Mouse (Mus musculus) midbrain, embryonic 14.5 days (tissue): ENCODE results near the gene Hlcs. TPM values are rescaled to one million over a fixed set of nuclear protein-coding genes. Genes with fewer than 3 reads are reported as not detected.

Experiments
- ATAC-seq: fragments of 200-750 bp; cut with Nextera tagmentation; 2 replicates; pipeline ENCODE4 v1.8.0; 2017; ENCODE audit warnings: moderate number of reproducible peaks, moderate library complexity; ENCODE audit not compliant: low FRiP score, low TSS enrichment
- DNase-seq: peaks from one replicate; pipeline ENCODE4 v3.0.0-alpha.2; 2015
- H3K27ac ChIP-seq: fragments of 300-500 bp; sonication (generic); replicated peaks from 2 replicates; pipeline ENCODE4 v1.5.1; 2014; ENCODE audit warnings: mild to moderate bottlenecking, low read depth, low read length, moderate library complexity
- H3K27me3 ChIP-seq: fragments of 300-500 bp; sonication (generic); 2 replicates; pipeline ENCODE4 v1.6.1; 2014; ENCODE audit warnings: low read length, control low read depth, mixed read lengths; ENCODE audit not compliant: control insufficient read depth, insufficient read depth
- H3K36me3 ChIP-seq: fragments of 300-500 bp; sonication (generic); 2 replicates; pipeline ENCODE4 v1.6.1; 2014; ENCODE audit warnings: low read length, control low read depth; ENCODE audit not compliant: control insufficient read depth, insufficient read depth
- H3K4me1 ChIP-seq: fragments of 300-500 bp; sonication (generic); 2 replicates; pipeline ENCODE4 v1.6.1; 2014; ENCODE audit warnings: mild to moderate bottlenecking, antibody characterized with exemption, low read length, control low read depth; ENCODE audit not compliant: control insufficient read depth, insufficient read depth
- H3K4me2 ChIP-seq: fragments of 300-500 bp; sonication (generic); 2 replicates; pipeline ENCODE4 v1.6.1; 2014; ENCODE audit warnings: mild to moderate bottlenecking, low read length, moderate library complexity
- H3K4me3 ChIP-seq: fragments of 300-500 bp; sonication (generic); replicated peaks from 2 replicates; pipeline ENCODE4 v1.5.1; 2014; ENCODE audit warnings: low read depth, low read length
- H3K9ac ChIP-seq: fragments of 300-500 bp; sonication (generic); replicated peaks from 2 replicates; pipeline ENCODE4 v1.6.1; 2014; ENCODE audit warnings: mild to moderate bottlenecking, low read length, moderate library complexity
- H3K9me3 ChIP-seq: fragments of 300-500 bp; sonication (generic); 2 replicates; pipeline ENCODE4 v1.6.1; 2016; ENCODE audit warnings: low read length, control low read depth, mixed read lengths; ENCODE audit not compliant: control insufficient read depth
- WGBS: fragments of 180-500 bp; shearing (Covaris S2); extraction: QIAGEN DNeasy Blood & Tissue Kit; methylation state at CpG from one replicate; pipeline ENCODE4 v1.1.7; 2014; 5-methylcytosine and 5-hydroxymethylcytosine counted together
- polyA plus RNA-seq: library from polyadenylated mRNA; unstranded; fragments of >200 nt; fragmentation: Nextera tagmentation; extraction: Ambion mirVana; gene quantifications from 2 replicates; pipeline ENCODE4 v1.2.1, GENCODE M21; 2014

Gene Hlcs
- polyA plus RNA-seq, 1 experiment from 2014 or later, result 7.2 TPM

- Histone ChIP-seq H3K4me2 (no peak overlapping the region), H3K27me3 (no peaks in the 10 kb centered on the region), H3K4me3 (no peak overlapping the region), H3K9me3 (no peaks in the 10 kb centered on the region), H3K4me1 (no peaks in the 10 kb centered on the region), H3K36me3 (no peaks in the 10 kb centered on the region), H3K27ac (no peak overlapping the region), H3K9ac (no peak overlapping the region)
- DNase-seq (no peak), ATAC-seq (no peak)
- 92% methylated on average over 19 of the region's 19 CpGs for WGBS
Measured at GRCm38 (mm10) chr16:94260938-94261630, 52.3 kb downstream of the Hlcs start.

GRCm38 (mm10) chr16:94258366-94259310, 54.7 kb downstream of the Hlcs start:
- WGBS, result 69% methylated on average over 14 of the region's 14 CpGs

GRCm38 (mm10) chr16:94255592-94255991, 57.8 kb downstream of the Hlcs start:
- Histone ChIP-seq H3K4me2 (no peak overlapping the region), H3K4me1 (no peaks in the 10 kb centered on the region), H3K27me3 (no peaks in the 10 kb centered on the region; the same call in 1 of the 2 replicates), H3K36me3 (no peaks in the 10 kb centered on the region), H3K9me3 (no peaks in the 10 kb centered on the region), H3K27ac (no peak overlapping the region), H3K4me3 (no peak overlapping the region), H3K9ac (no peak overlapping the region)
- ATAC-seq, result no peak
- WGBS, result 95% methylated on average over 4 of the region's 4 CpGs
- DNase-seq, result no peak

More at GRCm38 (mm10) chr16:94258366-94259310, 54.7 kb downstream of the Hlcs start:
- DNase-seq (peak; percentile 95), ATAC-seq (peak; percentile 40; the same call in 1 of the 2 replicates)
- no peaks in the 10 kb centered on the region for H3K36me3 ChIP-seq
- no peak overlapping the region for H3K27ac ChIP-seq
- no peak overlapping the region for H3K9ac ChIP-seq
- H3K27me3 ChIP-seq, result no peaks in the 10 kb centered on the region
- H3K4me2 ChIP-seq, result no peak overlapping the region
- no peaks in the 10 kb centered on the region for H3K9me3 ChIP-seq
- no peak overlapping the region for H3K4me3 ChIP-seq
- H3K4me1 ChIP-seq, result no peaks in the 10 kb centered on the region

- Histone ChIP-seq H3K27me3 (no peaks in the 10 kb centered on the region; the same call in 1 of the 2 replicates), H3K36me3 (no peaks in the 10 kb centered on the region), H3K9me3 (no peaks in the 10 kb centered on the region), H3K4me3 (no peak overlapping the region), H3K4me1 (no peaks in the 10 kb centered on the region), H3K9ac (no peak overlapping the region), H3K27ac (no peak overlapping the region), H3K4me2 (no peak overlapping the region)
- 93% methylated on average over 6 of the region's 6 CpGs for WGBS
- no peak for DNase-seq
- ATAC-seq, result no peak
Measured at GRCm38 (mm10) chr16:94255035-94255434, 58.3 kb downstream of the Hlcs start.

- no peak overlapping the region for H3K27ac ChIP-seq
- WGBS, result 37% methylated on average over 12 of the region's 12 CpGs
- no peaks in the 10 kb centered on the region for H3K9me3 ChIP-seq
- no peaks in the 10 kb centered on the region; the same call in 1 of the 2 replicates for H3K27me3 ChIP-seq
- H3K4me1 ChIP-seq, result no peaks in the 10 kb centered on the region
- H3K4me2 ChIP-seq, result no peak overlapping the region
- DNase-seq (peak; percentile 35), ATAC-seq (no peak)
- H3K36me3 ChIP-seq, result no peaks in the 10 kb centered on the region
- no peak overlapping the region for H3K9ac ChIP-seq
- H3K4me3 ChIP-seq, result no peak overlapping the region
Measured at GRCm38 (mm10) chr16:94254415-94254891, 58.9 kb downstream of the Hlcs start.

- Histone ChIP-seq H3K36me3 (no peaks in the 10 kb centered on the region), H3K27ac (no peak overlapping the region), H3K4me1 (no peaks in the 10 kb centered on the region), H3K4me3 (no peak overlapping the region), H3K9ac (no peak overlapping the region), H3K9me3 (no peaks in the 10 kb centered on the region), H3K27me3 (no peaks in the 10 kb centered on the region; the same call in 1 of the 2 replicates), H3K4me2 (no peak overlapping the region)
- WGBS, result 66% methylated on average over 24 of the region's 24 CpGs
- ATAC-seq (no peak), DNase-seq (no peak)
Measured at GRCm38 (mm10) chr16:94253671-94254414, 59.5 kb downstream of the Hlcs start.

GRCm38 (mm10) chr16:94251756-94252155, 61.6 kb downstream of the Hlcs start:
- 81% methylated on average over 13 of the region's 13 CpGs for WGBS
- Histone ChIP-seq H3K9me3 (no peaks in the 10 kb centered on the region), H3K4me1 (no peaks in the 10 kb centered on the region), H3K9ac (no peak overlapping the region), H3K4me3 (no peak overlapping the region), H3K36me3 (no peaks in the 10 kb centered on the region), H3K27ac (no peak overlapping the region), H3K27me3 (no peaks in the 10 kb centered on the region; the same call in 1 of the 2 replicates), H3K4me2 (no peak overlapping the region)
- ATAC-seq (no peak), DNase-seq (no peak)

- 82% methylated on average over 15 of the region's 15 CpGs for WGBS
Measured at GRCm38 (mm10) chr16:94250640-94251349, 62.6 kb downstream of the Hlcs start.

More at GRCm38 (mm10) chr16:94250640-94251349, 62.6 kb downstream of the Hlcs start:
- DNase-seq (no peak), ATAC-seq (no peak)
- no peak overlapping the region; the same call in 1 of the 2 replicates for H3K9ac ChIP-seq
- H3K9me3 ChIP-seq, result no peaks in the 10 kb centered on the region
- H3K27me3 ChIP-seq, result no peaks in the 10 kb centered on the region; the same call in 1 of the 2 replicates
- no peak overlapping the region for H3K4me3 ChIP-seq
- no peak overlapping the region for H3K4me2 ChIP-seq
- no peak overlapping the region for H3K27ac ChIP-seq
- no peaks in the 10 kb centered on the region for H3K4me1 ChIP-seq
- no peaks in the 10 kb centered on the region for H3K36me3 ChIP-seq
